Mouse (Mus musculus) layer of hippocampus, adult 8-10 months (tissue): ENCODE measurements around the gene Hyal1. TPM values are rescaled to one million over a fixed set of nuclear protein-coding genes. Genes with fewer than 3 reads are reported as not detected.

Experiments
- DNase-seq, 2 experiments: peaks; one replicate each; pipeline ENCODE4 v3.0.0; 2022; ENCODE audit warnings: low spot score in 2 of 2
- total RNA-seq, 4 experiments: library from RNA; stranded (reverse); gene quantifications; 2 replicates each; pipeline ENCODE4 v1.2.4; 2022

The Hyal1 gene
- total RNA-seq, 4 experiments from 2014 or later, result 7.6 to 9.7 (median 8.4) TPM

- DNase-seq, result no peak
These were observed 38.3 kb downstream of the Hyal1 start for GRCm38 (mm10) chr9:107615035-107615434.

- no peak for DNase-seq
These were observed 40.7 kb downstream of the Hyal1 start for GRCm38 (mm10) chr9:107617461-107617860.

GRCm38 (mm10) chr9:107618098-107618497 lies 41.4 kb downstream of the Hyal1 start:
- no peak for DNase-seq

GRCm38 (mm10) chr9:107618778-107619545 lies 42.2 kb downstream of the Hyal1 start:
- no peak for DNase-seq

- no peak for DNase-seq
These were observed 42.8 kb downstream of the Hyal1 start for GRCm38 (mm10) chr9:107619546-107619879.

DNA sequence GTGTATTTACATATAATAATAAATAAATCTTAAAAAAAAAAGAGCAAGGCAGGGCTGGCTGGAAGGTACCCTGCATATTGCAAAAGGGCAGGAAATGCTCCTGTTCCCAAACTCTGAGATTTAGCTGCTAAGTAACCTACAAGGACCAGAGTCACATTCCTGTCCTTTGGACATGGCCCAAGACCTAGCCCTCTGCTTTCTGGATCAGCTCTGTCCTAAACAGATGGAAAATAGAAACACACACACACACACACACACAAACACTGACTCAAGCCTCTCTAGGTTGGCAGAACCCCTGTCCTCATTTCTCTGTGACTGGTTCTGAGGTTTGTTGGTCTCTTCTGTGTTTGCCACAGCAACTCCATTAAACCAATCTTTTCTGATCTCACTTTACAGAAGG lies 44.2 kb downstream of the Hyal1 start:
- no peak for DNase-seq

DNA sequence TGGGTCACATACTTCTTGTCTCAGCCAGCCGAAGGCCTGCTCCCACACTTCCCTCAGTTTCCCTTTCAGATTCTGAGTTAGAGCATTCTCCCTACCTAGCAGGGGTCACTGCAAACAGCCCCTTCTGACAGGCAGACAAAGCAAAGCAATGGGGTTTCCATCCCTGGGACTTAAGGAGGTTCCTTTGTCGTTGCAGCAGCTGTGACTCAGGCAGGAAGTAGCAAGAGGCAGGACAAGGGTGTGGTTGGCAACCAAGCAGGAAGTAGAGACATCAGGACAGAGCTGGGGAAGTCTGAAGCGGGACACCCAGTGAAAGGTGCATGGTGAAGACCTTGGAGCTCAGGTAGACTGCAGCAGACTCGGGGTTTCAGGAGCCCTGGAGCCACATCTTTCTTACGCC lies 47.8 kb downstream of the Hyal1 start:
- DNase-seq, result no peak

GRCm38 (mm10) chr9:107624951-107625350 lies 48.2 kb downstream of the Hyal1 start:
- no peak for DNase-seq

- no peak for DNase-seq
These were observed 48.8 kb downstream of the Hyal1 start for GRCm38 (mm10) chr9:107625351-107626128.

DNA sequence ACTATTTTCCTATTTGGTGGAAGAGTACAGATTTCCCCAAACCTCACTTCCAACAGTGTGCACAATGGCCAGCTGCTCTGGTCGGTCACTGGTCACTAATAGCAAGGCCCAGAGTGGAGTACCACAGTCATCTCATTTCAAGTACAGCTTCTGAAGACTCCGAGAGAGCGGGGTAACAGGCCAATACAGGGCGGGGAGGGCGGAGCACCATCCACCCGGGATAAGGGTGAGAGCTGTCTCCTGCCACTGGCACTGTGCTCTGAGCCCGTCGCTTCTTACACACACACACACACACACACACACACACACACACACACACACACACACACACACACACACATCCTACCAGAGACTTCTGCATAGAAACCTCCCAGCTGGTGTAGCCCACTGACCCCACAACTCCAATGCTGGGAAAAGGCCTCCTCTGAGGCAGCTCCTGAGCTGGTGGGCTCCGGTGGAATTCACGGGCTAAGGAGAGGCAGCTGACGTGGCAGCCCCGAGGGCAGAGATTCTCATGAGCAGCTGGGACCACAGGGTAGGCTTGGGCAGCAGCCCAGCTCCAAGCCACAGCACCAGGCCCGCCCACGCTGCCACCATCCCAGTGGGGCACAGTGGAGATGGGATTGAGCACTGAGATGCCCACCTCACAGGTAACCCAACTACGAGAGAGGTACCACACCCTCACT lies 49.6 kb downstream of the Hyal1 start:
- DNase-seq, result no peak

- peak in 1 of 2 experiments; percentile 75 for DNase-seq
These were observed 50.1 kb downstream of the Hyal1 start for GRCm38 (mm10) chr9:107626844-107627277.

GRCm38 (mm10) chr9:107627387-107628255 lies 50.9 kb downstream of the Hyal1 start:
- DNase-seq, result no peak

GRCm38 (mm10) chr9:107628721-107629410 lies 52.1 kb downstream of the Hyal1 start:
- no peak for DNase-seq

GRCm38 (mm10) chr9:107629411-107629730 lies 52.6 kb downstream of the Hyal1 start:
- no peak for DNase-seq

GRCm38 (mm10) chr9:107629901-107630425 lies 53.2 kb downstream of the Hyal1 start:
- no peak for DNase-seq

- DNase-seq, result peak in 1 of 2 experiments; percentile 49
These were observed 53.8 kb downstream of the Hyal1 start for GRCm38 (mm10) chr9:107630576-107630975.
